Mouse (Mus musculus) embryonic stem cell, embryonic (primary cell): ENCODE measurements around the gene Dapk2.

Experiments used
- CTCF ChIA-PET, 4 experiments: fragments of 300-600 bp in 2 of 4; fragments of 350-600 bp in 2 of 4; sonication (Branson Sonifier 250); formaldehyde crosslinking; loops; one replicate each; lab custom pipeline; 2022; ENCODE audit warnings: inconsistent platforms in 2 of 4; lab: Charles Lee
- POLR2A ChIA-PET, 4 experiments: fragments of 300-600 bp in 2 of 4; fragments of 350-600 bp in 2 of 4; sonication (Branson Sonifier 250); formaldehyde crosslinking; loops; one replicate each; lab custom pipeline; 2022; ENCODE audit warnings: antibody characterized with exemption in 4 of 4, inconsistent platforms in 1 of 4; lab: Charles Lee

Gene Dapk2

DNA sequence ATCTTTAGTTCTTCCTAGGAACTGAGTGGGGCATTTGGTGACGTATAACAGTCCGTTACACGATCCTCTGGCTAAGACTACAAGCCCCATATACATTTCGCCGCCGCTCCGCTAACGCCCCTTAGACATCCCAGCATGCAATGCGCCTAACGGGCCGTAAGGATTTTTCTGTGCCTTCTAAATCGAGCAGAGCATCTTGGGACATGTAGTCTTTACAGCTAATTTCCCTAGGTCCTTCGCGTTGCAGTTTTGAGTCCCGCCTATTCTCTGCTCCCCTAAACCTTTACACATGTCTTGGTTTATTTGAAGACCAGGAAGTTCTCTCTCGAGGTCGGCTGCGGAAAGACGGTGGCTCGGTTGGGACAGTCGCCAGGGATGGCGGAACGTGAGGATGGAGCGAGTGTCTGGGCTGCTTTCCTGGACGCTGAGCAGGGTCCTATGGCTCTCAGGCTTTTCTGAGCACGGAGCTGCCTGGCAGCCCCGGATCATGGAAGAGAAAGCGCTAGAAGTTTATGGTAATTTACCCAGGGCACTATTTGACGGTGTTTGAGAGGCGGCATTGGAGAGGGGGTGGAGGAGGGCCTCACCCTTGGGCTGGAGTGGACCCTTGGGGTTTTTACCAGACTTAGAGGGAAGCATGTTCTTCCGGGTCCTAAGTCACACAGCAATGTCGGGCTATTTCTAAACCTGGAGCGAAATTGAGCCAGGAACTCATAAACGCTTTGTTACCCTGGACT, 31.4 kb upstream of the Dapk2 start, which contains the start of the genes Snx1 and Ciao2a:
TSS of gene Snx1 (minus strand) at position 132 of the 737 bp plus-strand sequence.
TSS of gene Ciao2a (plus strand) at position 156 of the 737 bp plus-strand sequence.
- ChIA-PET CTCF (interaction anchor here in 2 of 4 experiments (0.5 to 1.5 kb wide), 6 partner anchors 9 to 1741 kb away, joined by 3 to 4 read pairs (median 3); partner anchors contain the start of gene Megf11 (in 1 of the 2)), POLR2A (interaction anchor here (0.6 to 2.2 kb wide), 17 partner anchors 9 to 819 kb away, joined by 3 to 11 read pairs (median 3); partner anchors contain the start of genes Aph1c (in 1 of the 4), Rps27l (in 1 of the 4) and Zfp609 (in 1 of the 4))

DNA sequence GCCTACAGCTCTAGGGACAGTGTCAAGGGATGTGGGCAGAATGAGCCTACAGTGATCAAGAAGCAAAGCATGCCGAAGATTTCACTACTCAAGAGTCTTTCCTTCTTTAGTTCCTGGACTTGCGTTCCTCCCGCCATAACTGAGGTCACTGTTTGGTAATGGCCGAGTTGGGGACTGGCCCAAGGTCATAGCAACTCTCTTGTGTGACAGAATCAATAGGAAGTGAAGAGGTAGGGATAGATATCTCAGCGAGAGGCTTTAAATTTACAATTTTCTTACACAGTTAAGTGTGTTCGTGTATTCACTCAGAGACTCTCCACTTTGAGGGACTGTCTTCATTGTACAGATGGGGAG, 30.9 kb upstream of the Dapk2 start:
- POLR2A ChIA-PET: interaction anchor here (0.6 to 1.5 kb wide), 6 partner anchors 20 to 384 kb away, joined by 3 read pairs; no protein-coding TSS in a partner anchor
- CTCF ChIA-PET: interaction anchor here in 1 of 4 experiments (1.5 kb wide), 1 partner anchor 528 kb away, joined by 4 read pairs; no protein-coding TSS in a partner anchor

DNA sequence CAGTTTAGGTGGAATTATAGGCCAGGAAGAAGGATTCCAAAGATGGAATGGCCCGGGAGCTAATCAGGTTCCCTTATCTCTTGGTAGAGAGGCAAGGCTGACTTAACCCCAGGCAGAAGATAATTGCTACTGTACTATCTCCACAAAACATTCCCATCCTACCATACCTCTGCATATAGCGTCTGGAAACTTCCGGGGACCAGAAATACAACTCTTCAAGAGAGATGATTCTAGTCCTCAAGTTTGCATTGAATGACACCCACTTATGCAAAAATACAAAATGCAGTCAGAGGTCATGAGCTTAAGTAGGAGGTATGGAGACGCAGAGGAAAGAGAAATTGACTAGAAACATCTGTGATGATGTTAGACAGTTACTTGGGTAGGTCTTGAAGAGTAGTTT, 30.1 kb upstream of the Dapk2 start:
- CTCF ChIA-PET: no interaction called here
- POLR2A ChIA-PET: interaction anchor here in 2 of 4 experiments (1.0 to 1.8 kb wide), 4 partner anchors 24 to 64 kb away, joined by 3 to 4 read pairs (median 4); no protein-coding TSS in a partner anchor

DNA sequence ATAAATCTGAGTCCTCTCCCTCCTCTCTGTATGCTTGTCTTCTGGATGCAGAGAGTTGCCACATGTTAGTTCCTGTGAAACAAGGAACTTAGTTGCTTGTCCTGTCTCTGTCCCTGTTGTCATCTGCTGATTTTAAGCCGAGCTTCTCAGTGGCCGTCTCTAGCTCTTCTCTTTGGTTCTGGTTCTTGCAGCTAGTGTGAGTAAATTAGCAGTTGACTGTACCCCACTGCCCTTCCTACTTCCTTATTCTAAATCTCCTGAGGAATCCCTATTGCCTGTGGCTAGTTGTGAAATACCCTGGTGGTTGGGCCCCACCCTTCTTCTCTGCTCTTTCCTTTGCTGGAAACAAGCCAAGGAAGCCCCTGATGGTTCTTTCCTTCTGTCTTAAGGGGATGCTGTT, 26.6 kb upstream of the Dapk2 start:
- ChIA-PET POLR2A (interaction anchor here in 1 of 4 experiments (0.9 kb wide), 1 partner anchor 15 kb away, joined by 3 read pairs; no protein-coding TSS in a partner anchor), CTCF (no interaction called here)

DNA sequence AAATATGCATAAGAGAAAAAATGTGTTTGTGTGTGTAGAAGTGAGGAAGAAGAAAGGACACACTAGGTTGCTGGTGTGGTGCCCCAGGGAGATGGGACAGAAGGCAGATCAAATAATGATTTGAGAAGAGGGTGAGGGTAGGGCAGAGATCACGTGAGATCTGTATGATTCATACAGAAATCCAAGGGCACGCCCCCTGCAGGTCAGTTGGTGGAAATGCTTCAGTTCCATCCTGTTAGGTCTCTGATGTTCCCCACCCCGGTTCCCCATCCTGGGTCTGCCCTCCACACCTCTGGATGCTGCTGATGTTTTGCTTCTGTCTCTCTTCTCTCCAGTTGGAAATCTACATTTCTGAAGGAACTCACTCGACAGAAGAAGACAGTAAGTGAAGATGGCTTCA, 22.1 kb upstream of the Dapk2 start:
- ChIA-PET POLR2A (interaction anchor here in 3 of 4 experiments (0.7 to 1.2 kb wide), 4 partner anchors 10 to 45 kb away, joined by 3 to 6 read pairs (median 4); partner anchors contain the start of genes Ciao2a (in 1 of the 3) and Snx1 (in 1 of the 3)), CTCF (interaction anchor here in 3 of 4 experiments (0.5 to 1.4 kb wide), 10 partner anchors 9 to 842 kb away, joined by 3 to 10 read pairs (median 4); no protein-coding TSS in a partner anchor)

DNA sequence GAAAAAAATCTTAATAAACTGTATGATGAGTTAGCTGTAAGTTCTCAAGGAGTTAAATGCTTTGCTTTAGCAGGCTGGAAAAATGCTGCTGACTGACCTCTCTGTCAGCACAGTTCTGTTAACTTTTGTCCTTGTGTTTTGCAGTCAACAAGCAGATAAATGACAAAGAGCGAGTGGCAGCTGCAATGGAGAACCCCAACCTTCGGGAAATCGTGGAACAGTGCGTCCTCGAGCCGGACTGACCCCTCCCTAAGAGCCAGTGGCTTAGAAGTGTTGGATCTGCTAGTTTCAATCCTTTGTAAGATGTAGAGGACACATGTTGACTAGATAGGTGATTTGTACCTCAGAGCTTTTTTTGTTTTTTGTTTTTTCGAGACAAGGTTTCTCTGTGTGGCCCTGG, 19.8 kb upstream of the Dapk2 start:
- ChIA-PET CTCF (no interaction called here), POLR2A (interaction anchor here in 1 of 4 experiments (0.6 kb wide), 1 partner anchor 274 kb away, joined by 3 read pairs; no protein-coding TSS in a partner anchor)

DNA sequence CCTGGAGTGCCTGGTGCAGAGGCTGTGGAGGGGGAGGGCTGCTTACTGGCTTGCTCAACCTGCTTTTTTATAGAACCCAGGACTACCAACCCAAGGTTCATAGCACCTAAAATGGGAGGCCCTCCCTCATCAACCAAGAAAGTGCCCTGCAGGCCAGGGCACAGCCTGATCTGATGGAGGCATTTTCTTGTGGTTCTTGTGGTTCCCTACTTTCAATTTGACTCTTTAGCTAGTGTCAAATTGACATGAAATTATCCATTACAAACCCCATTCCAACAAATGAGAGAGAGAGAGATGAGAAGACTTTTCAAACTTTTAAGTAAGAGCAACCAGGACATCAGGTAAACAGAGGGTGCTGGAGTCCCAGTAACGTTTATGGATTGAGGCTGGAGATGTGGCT, 15.8 kb upstream of the Dapk2 start:
- POLR2A ChIA-PET: interaction anchor here in 1 of 4 experiments (1.8 kb wide), 1 partner anchor 17 kb away, joined by 4 read pairs; no protein-coding TSS in a partner anchor
- CTCF ChIA-PET: interaction anchor here in 1 of 4 experiments (1.1 kb wide), 1 partner anchor 375 kb away, joined by 3 read pairs; no protein-coding TSS in a partner anchor

DNA sequence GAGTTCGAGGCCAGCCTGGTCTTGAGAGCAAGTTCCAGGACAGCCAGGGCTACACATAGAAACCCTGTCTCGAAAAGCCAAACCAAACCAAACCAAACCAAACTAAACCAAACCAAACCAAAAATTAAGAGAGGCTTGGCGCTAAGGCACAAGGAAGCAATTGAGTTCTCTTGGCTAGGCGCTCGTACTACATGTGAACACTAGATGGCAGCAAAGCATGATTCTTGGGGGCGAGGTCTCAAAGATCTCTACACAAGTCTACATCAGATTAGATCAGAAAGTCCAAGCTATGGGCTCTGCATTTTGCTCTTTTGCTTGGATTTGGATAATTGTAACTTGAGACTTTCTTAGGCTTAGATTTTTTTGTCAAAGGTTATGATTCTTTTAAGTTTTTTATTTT, 13.8 kb upstream of the Dapk2 start:
- ChIA-PET CTCF (interaction anchor here (0.5 to 2.5 kb wide), 20 partner anchors 8 to 835 kb away, joined by 3 to 9 read pairs (median 4); partner anchors contain the start of genes Dapk2 (in 3 of the 4) and Fbxl22 (in 1 of the 4)), POLR2A (interaction anchor here in 3 of 4 experiments (0.7 to 1.5 kb wide), 6 partner anchors 11 to 776 kb away, joined by 3 to 4 read pairs (median 3); partner anchors contain the start of gene Dapk2 (in 1 of the 3))

DNA sequence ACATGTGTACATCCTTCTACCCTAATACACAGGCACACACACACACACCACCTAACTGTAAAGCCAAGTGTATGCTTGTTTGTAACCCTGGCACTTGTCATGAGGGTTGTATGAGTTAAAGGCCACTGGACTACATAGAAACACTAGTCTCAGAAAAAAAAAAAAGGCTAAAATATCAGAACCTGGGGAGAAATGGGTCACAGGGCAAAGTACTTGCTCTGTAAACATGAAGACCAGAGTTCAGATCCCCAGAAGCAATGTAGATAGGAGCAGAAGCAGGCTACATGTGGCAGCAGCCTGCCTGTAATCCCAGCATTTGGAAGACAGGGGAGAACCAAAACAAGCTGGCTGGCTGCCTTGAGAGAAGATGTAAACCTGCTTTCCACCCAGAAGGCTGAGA, 11.9 kb upstream of the Dapk2 start:
- POLR2A ChIA-PET: interaction anchor here in 3 of 4 experiments (0.7 to 2.0 kb wide), 6 partner anchors 12 to 1042 kb away, joined by 3 to 7 read pairs (median 4); partner anchors contain the start of genes Ciao2a (in 1 of the 3), Dapk2 (in 1 of the 3) and Snx1 (in 1 of the 3)
- CTCF ChIA-PET: interaction anchor here in 3 of 4 experiments (0.6 to 2.3 kb wide), 9 partner anchors 11 to 1822 kb away, joined by 3 to 12 read pairs (median 4); partner anchors contain the start of gene Dapk2 (in 2 of the 3)

DNA sequence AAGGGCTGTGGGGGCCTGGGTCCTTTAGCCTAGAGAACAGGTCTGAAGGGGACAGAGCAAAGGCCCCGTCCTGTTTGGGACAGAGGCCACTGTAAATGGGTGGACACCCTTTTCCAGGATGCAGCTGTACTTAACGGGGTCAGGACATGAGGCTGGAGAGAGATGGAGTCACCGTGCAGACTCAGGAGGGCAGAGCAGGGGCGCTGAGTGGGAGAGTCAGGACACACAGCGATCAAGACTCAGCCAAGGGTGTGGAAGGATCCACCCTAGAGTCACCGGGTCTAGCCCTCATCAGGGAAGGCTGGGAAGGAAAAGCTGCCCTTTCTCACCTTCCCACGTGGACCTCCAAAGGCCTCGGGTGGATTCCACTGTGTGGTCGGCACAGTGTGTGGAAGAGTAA, 6.0 kb upstream of the Dapk2 start:
- ChIA-PET POLR2A (interaction anchor here in 2 of 4 experiments (1.0 to 1.4 kb wide), 4 partner anchors 14 to 794 kb away, joined by 3 to 5 read pairs (median 4); partner anchors contain the start of gene Rps27l (in 1 of the 2)), CTCF (interaction anchor here (0.5 to 1.2 kb wide), 7 partner anchors 7 to 546 kb away, joined by 3 to 6 read pairs (median 3); no protein-coding TSS in a partner anchor)

DNA sequence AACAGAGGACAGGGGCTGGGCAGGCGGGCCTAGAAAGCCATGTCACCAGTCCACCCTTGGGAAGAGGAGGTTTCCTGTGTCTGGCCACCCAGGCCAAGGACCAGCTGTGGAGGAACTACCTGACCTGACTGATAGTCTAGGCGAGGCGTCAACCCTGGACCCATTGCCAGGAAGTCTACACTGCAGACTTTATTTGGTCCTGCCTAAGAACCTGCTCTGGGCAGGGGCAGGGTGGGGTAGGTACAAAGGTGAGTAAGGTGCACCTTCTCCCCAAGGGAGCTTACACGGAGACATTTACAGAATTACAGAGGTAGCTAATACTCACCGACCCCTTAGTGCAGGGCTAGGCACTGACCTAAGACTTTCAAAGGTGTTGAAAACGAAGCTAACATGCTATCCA, 4.4 kb upstream of the Dapk2 start:
- CTCF ChIA-PET: interaction anchor here in 2 of 4 experiments (0.5 to 1.1 kb wide), 2 partner anchors 9 to 298 kb away, joined by 3 to 6 read pairs; no protein-coding TSS in a partner anchor

DNA sequence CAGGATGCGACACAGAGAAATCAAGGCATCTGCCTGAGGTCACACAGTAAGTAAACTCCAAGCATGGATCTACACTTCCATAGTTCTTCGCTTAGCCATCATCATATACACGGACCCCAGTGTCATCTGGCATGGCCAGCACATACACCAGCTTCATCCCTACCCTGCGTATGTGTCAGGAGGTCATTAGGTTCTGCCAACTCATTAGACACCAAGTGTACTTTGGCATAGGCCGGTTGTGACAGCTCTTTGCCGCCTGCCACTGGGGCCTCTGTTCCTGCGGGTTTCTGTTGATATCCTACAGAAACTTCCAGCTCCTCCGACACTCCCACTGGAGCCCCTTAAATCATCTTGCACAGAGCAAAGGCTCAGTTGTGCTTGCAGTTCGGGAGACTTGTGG, 4.0 kb upstream of the Dapk2 start:
- POLR2A ChIA-PET: no interaction called here
- CTCF ChIA-PET: interaction anchor here in 2 of 4 experiments (0.5 to 1.1 kb wide), 2 partner anchors 10 to 298 kb away, joined by 3 to 6 read pairs; no protein-coding TSS in a partner anchor

More for the DNA sequence above, 4.4 kb upstream of the Dapk2 start:
- POLR2A ChIA-PET: no interaction called here

DNA sequence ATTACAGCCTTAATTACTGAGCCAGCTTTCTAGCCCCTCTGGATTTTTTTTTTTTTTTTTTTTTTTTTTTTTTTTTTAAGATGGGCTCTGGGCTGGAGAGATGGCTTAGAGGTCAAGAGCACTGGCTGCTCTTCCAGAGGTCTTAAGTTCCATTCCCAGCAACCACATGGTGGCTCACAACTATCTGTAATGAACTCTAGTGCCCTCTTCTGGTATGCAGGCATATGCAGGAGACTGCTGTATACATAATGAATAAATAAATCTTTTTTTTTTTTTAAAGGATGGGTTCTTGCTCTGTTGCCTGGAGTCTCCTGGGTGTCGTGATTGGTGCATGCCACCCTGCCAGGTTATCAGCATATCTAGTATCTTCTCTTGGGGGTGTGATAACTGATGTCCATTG, 2.5 kb upstream of the Dapk2 start:
- CTCF ChIA-PET: interaction anchor here in 2 of 4 experiments (0.5 to 0.7 kb wide), 4 partner anchors 250 to 1567 kb away, joined by 3 to 4 read pairs (median 3); no protein-coding TSS in a partner anchor
- POLR2A ChIA-PET: interaction anchor here in 2 of 4 experiments (0.6 to 0.7 kb wide), 2 partner anchors 9 to 29 kb away, joined by 3 to 5 read pairs; partner anchors contain the start of genes Ciao2a (in 1 of the 2) and Snx1 (in 1 of the 2)

DNA sequence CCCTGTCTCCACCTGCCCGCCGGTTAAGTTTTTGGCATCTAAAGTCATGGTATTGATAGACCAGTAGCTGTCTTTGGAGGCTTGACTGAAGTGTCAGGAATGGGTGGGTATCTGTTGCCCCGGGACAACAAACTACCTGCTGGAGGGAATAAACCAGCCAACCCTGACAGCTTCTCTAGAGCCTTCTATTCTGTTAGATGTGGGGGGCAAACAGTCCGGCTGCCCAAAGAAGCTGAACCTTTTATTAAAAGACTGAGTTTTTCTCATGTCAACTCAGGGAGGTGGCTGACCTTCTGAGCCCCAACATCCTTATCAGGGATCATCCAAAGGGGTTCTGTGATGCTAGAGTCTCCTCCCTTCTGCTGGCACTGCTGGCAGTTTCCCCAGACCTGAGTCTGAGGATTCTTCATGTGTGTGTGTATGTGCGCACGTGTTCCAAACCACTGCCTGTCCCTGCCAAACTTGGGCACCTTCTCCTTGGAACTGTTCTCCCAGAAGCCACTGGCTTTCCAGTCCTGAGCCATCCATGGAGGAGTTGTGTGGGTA, 935 bp downstream of the Dapk2 start:
- CTCF ChIA-PET: interaction anchor here (0.5 to 2.6 kb wide), 14 partner anchors 10 to 1477 kb away, joined by 3 to 12 read pairs (median 4); partner anchors contain the start of gene Ankdd1a (in 1 of the 4)
- POLR2A ChIA-PET: interaction anchor here in 3 of 4 experiments (0.6 to 1.6 kb wide), 9 partner anchors 9 to 947 kb away, joined by 3 to 7 read pairs (median 3); no protein-coding TSS in a partner anchor

DNA sequence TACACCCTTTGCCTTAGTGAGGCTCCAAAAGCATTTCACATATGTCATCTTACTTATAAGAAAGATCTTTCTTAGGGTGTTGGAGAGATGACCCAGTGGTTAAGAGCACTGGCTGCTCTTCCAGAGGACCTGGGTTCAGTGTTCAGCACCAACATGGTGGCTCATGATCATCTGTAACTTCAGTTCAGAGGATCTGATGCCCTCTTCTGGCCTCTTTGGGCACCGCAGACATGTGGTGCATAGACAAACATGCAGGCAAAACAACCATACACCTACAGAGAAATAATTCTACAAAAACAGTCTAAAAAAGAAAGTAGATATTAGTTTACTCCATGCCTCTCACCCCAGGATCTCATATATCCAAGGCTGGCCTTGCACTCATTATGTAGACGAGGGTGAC, 2.1 kb downstream of the Dapk2 start:
- ChIA-PET CTCF (interaction anchor here in 1 of 4 experiments (0.6 kb wide), 1 partner anchor 13 kb away, joined by 4 read pairs; no protein-coding TSS in a partner anchor), POLR2A (no interaction called here)

DNA sequence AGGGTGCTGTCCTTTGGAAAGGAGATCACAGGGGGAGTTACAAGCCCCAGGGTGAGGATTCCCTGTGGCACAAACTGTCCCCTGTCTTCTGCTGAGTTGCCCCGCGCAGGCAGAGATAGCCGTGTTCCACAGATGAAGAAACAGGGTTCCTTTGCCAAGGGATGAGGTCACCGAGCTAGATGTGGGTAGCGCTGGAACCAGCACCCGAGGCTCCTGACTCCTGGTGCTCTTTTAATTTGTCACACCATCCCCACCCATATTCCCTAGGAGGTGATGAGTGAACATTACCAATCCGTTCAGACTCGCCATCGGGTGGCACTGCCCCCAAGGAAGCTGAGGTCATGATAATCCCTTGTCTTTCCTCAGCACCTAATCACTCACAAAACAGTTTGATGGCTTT, 5.0 kb downstream of the Dapk2 start:
- CTCF ChIA-PET: interaction anchor here in 1 of 4 experiments (0.6 kb wide), 1 partner anchor 615 kb away, joined by 3 read pairs; no protein-coding TSS in a partner anchor
- POLR2A ChIA-PET: no interaction called here

DNA sequence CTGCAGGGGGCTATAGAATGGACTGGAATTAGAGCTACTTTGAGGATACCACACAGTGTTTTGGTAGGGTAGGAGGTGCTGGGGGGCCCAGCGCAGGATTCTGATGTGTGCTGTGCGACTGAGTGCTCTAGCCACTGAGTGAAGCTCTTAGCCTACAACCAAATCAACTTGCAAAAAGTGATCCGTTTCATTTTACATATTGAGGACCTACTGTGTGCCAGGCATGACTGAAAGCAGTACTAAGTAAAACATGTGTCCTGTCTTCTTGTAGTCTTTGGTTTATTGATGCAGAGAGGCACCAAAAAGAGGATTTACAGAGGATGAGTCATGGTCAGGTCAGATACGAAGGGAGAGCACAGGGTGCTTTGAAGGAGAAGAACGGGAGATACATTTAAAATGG, 9.2 kb downstream of the Dapk2 start:
- POLR2A ChIA-PET: interaction anchor here in 1 of 4 experiments (1.4 kb wide), 1 partner anchor 9 kb away, joined by 4 read pairs; the partner anchor contains the start of gene Dapk2
- CTCF ChIA-PET: interaction anchor here in 1 of 4 experiments (1.5 kb wide), 1 partner anchor 9 kb away, joined by 4 read pairs; the partner anchor contains the start of gene Dapk2
